Mouse (Mus musculus) myocyte (in vitro differentiated cells): Measurements from ENCODE around the gene Nr1h5. TPM values are rescaled to one million over a fixed set of nuclear protein-coding genes. Genes with fewer than 3 reads are reported as not detected.

ENCODE experiments used
- H3K27me3 ChIP-seq: one replicate; pipeline ENCODE4 v1.6.1; 2011; ENCODE audit not compliant: control insufficient read depth, insufficient read depth, insufficient read length
- H3K36me3 ChIP-seq: one replicate; pipeline ENCODE4 v1.6.1; 2011; ENCODE audit not compliant: control insufficient read depth, insufficient read depth
- H3K4me2 ChIP-seq: one replicate; pipeline ENCODE4 v1.6.1; 2011; ENCODE audit warnings: low read depth, control low read depth
- H3K4me3 ChIP-seq: one replicate; pipeline ENCODE4 v1.5.1; 2011; ENCODE audit warnings: mild to moderate bottlenecking, control low read depth, moderate library complexity
- H3K79me2 ChIP-seq: one replicate; pipeline ENCODE4 v1.6.1; 2011; ENCODE audit not compliant: control insufficient read depth, insufficient read depth
- H3ac ChIP-seq: one replicate; pipeline ENCODE4 v1.6.1; 2011; ENCODE audit not compliant: control insufficient read depth, insufficient read length
- CEBPB ChIP-seq: IDR thresholded peaks from 2 replicates; pipeline ENCODE4 v1.6.1; 2011; ENCODE audit warnings: mild to moderate bottlenecking, moderate library complexity; ENCODE audit not compliant: poor library complexity, insufficient read depth, severe bottlenecking
- E2F4 ChIP-seq: IDR thresholded peaks from one replicate; pipeline ENCODE4 v1.6.1; 2011; ENCODE audit warnings: mild to moderate bottlenecking, control low read depth, moderate library complexity; ENCODE audit not compliant: insufficient read depth
- MAX ChIP-seq: IDR thresholded peaks from one replicate; pipeline ENCODE4 v1.6.1; 2011; ENCODE audit warnings: low read depth, mild to moderate bottlenecking, control low read depth
- MYOD1 ChIP-seq, 3 experiments: IDR thresholded peaks; one replicate each; pipeline ENCODE4 v1.6.1; 2011; ENCODE audit warnings: control low read depth in 2 of 3, low read depth in 2 of 3, mild to moderate bottlenecking in 2 of 3, moderate library complexity in 1 of 3; ENCODE audit not compliant: insufficient read length in 2 of 3, control insufficient read depth in 1 of 3
- MYOG ChIP-seq, 3 experiments: IDR thresholded peaks; one replicate each; pipeline ENCODE4 v1.6.1; 2011; ENCODE audit warnings: control low read depth in 2 of 3, low read depth in 2 of 3, mild to moderate bottlenecking in 2 of 3; ENCODE audit not compliant: insufficient read length in 2 of 3, control insufficient read depth in 1 of 3, insufficient read depth in 1 of 3
- POLR2A ChIP-seq: IDR thresholded peaks from one replicate; pipeline ENCODE4 v1.6.1; 2011; ENCODE audit warnings: low read depth, mild to moderate bottlenecking, control low read depth, moderate library complexity; ENCODE audit not compliant: insufficient read length
- POLR2AphosphoS2 ChIP-seq: IDR thresholded peaks from one replicate; pipeline ENCODE4 v1.6.1; 2011; ENCODE audit warnings: low read depth, control low read depth; ENCODE audit not compliant: insufficient read length
- REST ChIP-seq: IDR thresholded peaks from one replicate; pipeline ENCODE4 v1.6.1; 2011; ENCODE audit warnings: mild to moderate bottlenecking, control low read depth, moderate library complexity; ENCODE audit not compliant: insufficient read depth, insufficient read length
- SRF ChIP-seq: IDR thresholded peaks from one replicate; pipeline ENCODE4 v1.6.1; 2011; ENCODE audit warnings: low read depth; ENCODE audit not compliant: control insufficient read depth, insufficient read length
- TCF12 ChIP-seq: IDR thresholded peaks from one replicate; pipeline ENCODE4 v1.6.1; 2011; ENCODE audit warnings: mild to moderate bottlenecking, control low read depth; ENCODE audit not compliant: poor library complexity, insufficient read depth, severe bottlenecking
- TCF3 ChIP-seq: IDR thresholded peaks from one replicate; pipeline ENCODE4 v1.6.1; 2011; ENCODE audit warnings: low read depth, control low read depth; ENCODE audit not compliant: insufficient read length
- USF1 ChIP-seq: IDR thresholded peaks from one replicate; pipeline ENCODE4 v1.6.1; 2011; ENCODE audit warnings: low read depth, mild to moderate bottlenecking, control low read depth, moderate library complexity
- polyA plus RNA-seq: library from polyadenylated mRNA; unstranded; fragments of >200 nt; fragmentation: generic; extraction: Trizol; gene quantifications from one replicate; pipeline ENCODE4 v1.2.1, GENCODE M21; 2012; ENCODE audit warnings: missing spikeins

The Nr1h5 gene
- 0.17 TPM for polyA plus RNA-seq

- TF ChIP-seq TCF12 (no peak), POLR2AphosphoS2 (no peak), TCF3 (no peak), REST (no peak), CEBPB (no peak), POLR2A (no peak), MYOG (IDR thresholded peaks at IDR 0.05; ENCODE audit: control insufficient read depth in 1 of 3, insufficient read depth in 1 of 3, insufficient read length in 2 of 3, low read depth in 2 of 3) (no peak), E2F4 (no peak), MAX (no peak)
- Histone ChIP-seq H3K27me3 (no peaks in the 10 kb centered on the region), H3K4me3 (no peak within 1 kb of the TSS), H3K79me2 (no peaks in the 10 kb centered on the region), H3ac (no peak within 1 kb of the TSS), H3K36me3 (no peaks in the 10 kb centered on the region), H3K4me2 (no peak within 1 kb of the TSS)
Measured at GRCm38 (mm10) chr3:102964033-102964432, at the start of gene Nr1h5. Gene Nr1h5 (minus strand): TSS chr3:102964133.

GRCm38 (mm10) chr3:103001595-103001994 is 37.7 kb upstream of the Nr1h5 start:
- no peaks in the 10 kb centered on the region for H3K27me3 ChIP-seq
- TF ChIP-seq MYOG (IDR thresholded peaks at IDR 0.05; ENCODE audit: control insufficient read depth in 1 of 3, insufficient read depth in 1 of 3, insufficient read length in 2 of 3, low read depth in 2 of 3) (no peak), POLR2A (no peak), POLR2AphosphoS2 (no peak), TCF3 (no peak), SRF (no peak), MYOD1 (IDR thresholded peaks at IDR 0.05; ENCODE audit: control insufficient read depth in 1 of 3, insufficient read length in 2 of 3, low read depth in 2 of 3) (no peak), REST (no peak), USF1 (no peak), E2F4 (no peak), MAX (no peak), TCF12 (no peak), CEBPB (no peak)
- H3K36me3 ChIP-seq, result peaks cover 52% of the 10 kb centered on the region
- H3K79me2 ChIP-seq, result peaks cover 9% of the 10 kb centered on the region
- no peak overlapping the region for H3ac ChIP-seq
- no peak overlapping the region for H3K4me3 ChIP-seq
- no peak overlapping the region for H3K4me2 ChIP-seq

- Histone ChIP-seq H3K4me2 (peak overlapping the region; percentile 75), H3K79me2 (peaks cover 15% of the 10 kb centered on the region), H3K36me3 (peaks cover 33% of the 10 kb centered on the region), H3K27me3 (no peaks in the 10 kb centered on the region), H3ac (no peak overlapping the region), H3K4me3 (no peak overlapping the region)
- TF ChIP-seq USF1 (no peak), MAX (no peak), CEBPB (no peak), SRF (no peak), MYOG (IDR thresholded peaks at IDR 0.05; ENCODE audit: control insufficient read depth in 1 of 3, insufficient read depth in 1 of 3, insufficient read length in 2 of 3, low read depth in 2 of 3) (no peak), TCF12 (no peak), POLR2AphosphoS2 (no peak), REST (no peak), E2F4 (no peak), TCF3 (no peak), MYOD1 (IDR thresholded peaks at IDR 0.05; ENCODE audit: control insufficient read depth in 1 of 3, insufficient read length in 2 of 3, low read depth in 2 of 3) (no peak)
Measured at GRCm38 (mm10) chr3:102997591-102997990, 33.7 kb upstream of the Nr1h5 start.

- H3K79me2 ChIP-seq, result peaks cover 15% of the 10 kb centered on the region
- H3K4me2 ChIP-seq, result peak overlapping the region; percentile 75
- no peak overlapping the region for H3ac ChIP-seq
- peaks cover 27% of the 10 kb centered on the region for H3K36me3 ChIP-seq
- peak overlapping the region; percentile 45 for H3K4me3 ChIP-seq
- no peaks in the 10 kb centered on the region for H3K27me3 ChIP-seq
- TF ChIP-seq SRF, result no peak
- TF ChIP-seq POLR2A, result no peak
- no peak for TF ChIP-seq MAX
- TF ChIP-seq REST, result no peak
- TF ChIP-seq E2F4, result no peak
- TF ChIP-seq TCF12, result no peak
- no peak for TF ChIP-seq USF1
- no peak for TF ChIP-seq MYOG (IDR thresholded peaks at IDR 0.05; ENCODE audit: control insufficient read depth in 1 of 3, insufficient read depth in 1 of 3, insufficient read length in 2 of 3, low read depth in 2 of 3)
- TF ChIP-seq MYOD1 (IDR thresholded peaks at IDR 0.05; ENCODE audit: control insufficient read depth in 1 of 3, insufficient read length in 2 of 3, low read depth in 2 of 3), result no peak
- no peak for TF ChIP-seq TCF3
- TF ChIP-seq POLR2AphosphoS2, result no peak
Measured at GRCm38 (mm10) chr3:102997036-102997435, 33.1 kb upstream of the Nr1h5 start.

- peak within 1 kb of the TSS; percentile 63 for H3ac ChIP-seq
- H3K36me3 ChIP-seq, result peaks cover 23% of the 10 kb centered on the region
- no peaks in the 10 kb centered on the region for H3K27me3 ChIP-seq
- H3K4me2 ChIP-seq, result peak within 1 kb of the TSS; percentile 95
- H3K79me2 ChIP-seq, result peaks cover 15% of the 10 kb centered on the region
- TF ChIP-seq SRF, result peak; percentile 92
- TF ChIP-seq REST, result no peak
- peak in 2 of 3 experiments; percentile 76 to 91 for TF ChIP-seq MYOD1 (IDR thresholded peaks at IDR 0.05; ENCODE audit: control insufficient read depth in 1 of 3, insufficient read length in 2 of 3, low read depth in 2 of 3)
- peak; percentile 95 for TF ChIP-seq POLR2A
- TF ChIP-seq POLR2AphosphoS2, result peak; percentile 93
- no peak for TF ChIP-seq USF1
- TF ChIP-seq CEBPB, result no peak
- peak; percentile 39 for TF ChIP-seq TCF3
- TF ChIP-seq TCF12, result peak; percentile 49
- no peak for TF ChIP-seq MAX
- TF ChIP-seq MYOG (IDR thresholded peaks at IDR 0.05; ENCODE audit: control insufficient read depth in 1 of 3, insufficient read depth in 1 of 3, insufficient read length in 2 of 3, low read depth in 2 of 3), result peak in 1 of 3 experiments; percentile 84
- TF ChIP-seq E2F4, result no peak
- H3K4me3 ChIP-seq, result peak within 1 kb of the TSS; percentile 45
Measured at GRCm38 (mm10) chr3:102995605-102996321, 31.8 kb upstream of the Nr1h5 start, which contains the start of gene Sike1. Gene Sike1 (plus strand): TSS chr3:102995708.
